Mouse (Mus musculus): Measurements from ENCODE around the gene Gemin7. TPM values are rescaled to one million over a fixed set of nuclear protein-coding genes. Genes with fewer than 3 reads are reported as not detected.
A peak's percentile ranks its signal among the peaks of the same experiment; 100 is the strongest.
"Not testable (repeated sequence)": the region's sequence is repeated elsewhere in the genome, so short reads cannot be mapped to it uniquely, and the experiment has no call there.

Gemin7 gene
- polyA plus RNA-seq (2016; fragmentation: Nextera tagmentation; extraction: Ambion mirVana): 177 TPM in 2 replicates

DNA sequence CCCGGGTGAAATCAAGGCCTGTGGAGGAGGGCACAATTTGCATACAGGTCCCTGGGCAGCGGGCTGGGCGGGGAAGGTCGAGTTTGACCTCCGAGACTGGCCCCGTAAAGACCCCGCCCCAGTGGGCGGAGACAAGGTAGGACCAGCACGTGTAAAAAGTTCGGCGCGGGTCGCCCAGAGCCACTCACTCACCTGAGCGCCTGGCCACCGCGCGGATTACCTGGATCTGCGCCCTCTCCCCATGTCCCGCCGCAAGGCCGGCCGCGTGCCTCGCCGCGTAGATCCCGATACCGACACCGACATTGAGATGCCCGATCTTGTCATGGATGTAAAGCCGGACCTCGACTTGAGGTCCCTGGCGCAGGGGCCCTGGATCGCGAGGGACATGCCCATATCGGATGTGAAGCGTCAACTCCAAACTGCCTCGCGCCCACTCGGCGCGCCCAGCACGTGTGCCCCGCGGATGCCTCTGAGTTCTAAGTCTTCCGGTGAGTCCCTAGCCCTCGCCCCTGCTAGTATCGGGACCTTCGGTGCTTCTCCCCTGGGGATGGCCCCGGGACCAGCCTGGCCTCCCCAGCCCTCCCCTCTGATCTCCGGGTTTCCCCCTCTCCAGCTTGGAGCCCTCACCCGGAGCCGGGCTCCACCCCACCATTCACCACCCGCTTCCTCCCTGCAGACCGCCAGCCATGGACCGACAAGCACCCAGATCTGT, at the start of gene Gemin7, which contains the start of gene Zfp296:
TSS of gene Gemin7 (minus strand) at position 455 of the 712 bp plus-strand sequence.
TSS of gene Zfp296 (plus strand) at position 147 of the 712 bp plus-strand sequence.
- Histone ChIP-seq H3K4me3 (peak within 1 kb of the TSS; percentile 50), H3K9me3 (replicated peaks) (no peaks in the 10 kb centered on the region), H3K27ac (replicated peaks) (no peak within 1 kb of the TSS), H3K27me3 (ENCODE audit: low read depth, poor library complexity, severe bottlenecking) (peaks cover 69% of the 10 kb centered on the region), H3K4me1 (peaks cover 28% of the 10 kb centered on the region), H3K36me3 (peaks cover 29% of the 10 kb centered on the region)
- peak; percentile 32 for DNase-seq (ENCODE audit: low spot score)
- 2% methylated on average over 56 of the region's 56 CpGs for WGBS

DNA sequence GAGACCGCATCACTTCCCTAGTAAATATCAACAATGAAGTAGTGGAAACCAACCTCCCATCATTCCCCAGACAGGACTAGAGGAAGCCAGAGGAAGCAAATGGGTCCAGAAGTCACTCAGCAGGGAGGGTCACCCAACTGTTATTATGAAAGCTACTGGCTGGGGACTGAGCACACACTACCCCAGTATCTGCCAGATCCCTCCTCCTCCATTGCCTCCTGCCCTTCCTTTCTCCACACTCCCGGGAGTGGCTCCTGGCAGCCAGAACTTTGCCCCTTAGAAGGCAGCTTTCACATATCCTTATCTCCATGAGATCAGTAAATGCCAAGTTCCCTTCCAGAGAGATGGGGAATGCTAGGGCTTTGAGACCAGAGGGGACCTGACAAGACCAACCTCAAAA, 46.0 kb upstream of the Gemin7 start:
- Histone ChIP-seq H3K27me3 (ENCODE audit: low read depth, poor library complexity, severe bottlenecking) (peaks cover 14% of the 10 kb centered on the region), H3K4me1 (peaks cover 11% of the 10 kb centered on the region), H3K27ac (replicated peaks) (no peak overlapping the region), H3K4me3 (no peak overlapping the region), H3K9me3 (replicated peaks) (no peaks in the 10 kb centered on the region), H3K36me3 (no peaks in the 10 kb centered on the region)
- no peak for DNase-seq (ENCODE audit: low spot score)
- 79% methylated on average over 2 of the region's 2 CpGs for WGBS

DNA sequence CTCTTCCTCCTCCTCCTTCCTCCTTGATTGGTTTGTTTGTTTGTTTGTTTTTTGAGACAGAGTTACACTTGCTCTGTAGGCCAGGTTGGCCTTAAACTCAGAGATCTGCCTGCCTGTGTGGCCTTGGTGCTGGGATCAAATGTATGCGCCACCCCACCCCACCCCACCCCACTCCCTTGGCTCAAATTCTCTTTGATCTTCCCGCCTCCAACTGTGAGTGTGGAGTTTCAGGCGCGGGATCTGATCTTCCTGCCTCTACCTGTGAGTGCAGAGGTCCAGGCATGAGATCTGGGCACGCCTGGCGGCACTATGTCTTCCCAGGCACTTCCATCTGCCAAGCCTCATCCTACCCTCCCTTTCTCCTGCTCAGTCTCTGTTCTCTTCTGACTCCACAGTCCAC, 44.8 kb upstream of the Gemin7 start:
- no peaks in the 10 kb centered on the region for H3K9me3 ChIP-seq (replicated peaks)
- H3K27ac ChIP-seq (replicated peaks): no peak overlapping the region
- no peak overlapping the region for H3K4me3 ChIP-seq
- H3K36me3 ChIP-seq: no peaks in the 10 kb centered on the region
- 48% methylated on average over 6 of the region's 6 CpGs for WGBS
- H3K27me3 ChIP-seq (ENCODE audit: low read depth, poor library complexity, severe bottlenecking): peaks cover 14% of the 10 kb centered on the region
- H3K4me1 ChIP-seq: peaks cover 8% of the 10 kb centered on the region
- no peak for DNase-seq (ENCODE audit: low spot score)

DNA sequence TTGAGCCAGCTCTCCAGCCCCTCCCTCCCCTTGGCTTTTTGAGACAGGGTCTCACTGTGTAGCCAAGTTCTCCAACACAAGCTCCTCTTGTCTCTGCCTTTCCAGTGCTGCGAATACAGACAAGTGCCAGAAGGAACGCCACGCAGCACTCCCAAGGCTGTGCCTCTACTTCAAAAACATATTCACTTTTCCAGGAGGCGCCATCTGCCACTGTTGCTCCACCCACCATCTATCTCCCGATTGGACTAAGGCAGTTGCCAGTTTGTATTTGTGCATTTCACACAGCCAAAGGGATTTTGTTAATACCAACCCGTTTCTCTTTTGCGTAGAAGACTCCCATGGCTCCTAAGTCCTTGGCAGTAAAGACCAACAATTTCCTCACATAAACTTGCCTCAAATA, 43.4 kb upstream of the Gemin7 start:
- H3K36me3 ChIP-seq: no peaks in the 10 kb centered on the region
- WGBS: 92% methylated on average over 7 of the region's 7 CpGs
- no peak overlapping the region for H3K27ac ChIP-seq (replicated peaks)
- DNase-seq (ENCODE audit: low spot score): no peak
- no peaks in the 10 kb centered on the region for H3K9me3 ChIP-seq (replicated peaks)
- H3K4me3 ChIP-seq: no peak overlapping the region
- H3K4me1 ChIP-seq: peaks cover 8% of the 10 kb centered on the region
- peaks cover 14% of the 10 kb centered on the region for H3K27me3 ChIP-seq (ENCODE audit: low read depth, poor library complexity, severe bottlenecking)

DNA sequence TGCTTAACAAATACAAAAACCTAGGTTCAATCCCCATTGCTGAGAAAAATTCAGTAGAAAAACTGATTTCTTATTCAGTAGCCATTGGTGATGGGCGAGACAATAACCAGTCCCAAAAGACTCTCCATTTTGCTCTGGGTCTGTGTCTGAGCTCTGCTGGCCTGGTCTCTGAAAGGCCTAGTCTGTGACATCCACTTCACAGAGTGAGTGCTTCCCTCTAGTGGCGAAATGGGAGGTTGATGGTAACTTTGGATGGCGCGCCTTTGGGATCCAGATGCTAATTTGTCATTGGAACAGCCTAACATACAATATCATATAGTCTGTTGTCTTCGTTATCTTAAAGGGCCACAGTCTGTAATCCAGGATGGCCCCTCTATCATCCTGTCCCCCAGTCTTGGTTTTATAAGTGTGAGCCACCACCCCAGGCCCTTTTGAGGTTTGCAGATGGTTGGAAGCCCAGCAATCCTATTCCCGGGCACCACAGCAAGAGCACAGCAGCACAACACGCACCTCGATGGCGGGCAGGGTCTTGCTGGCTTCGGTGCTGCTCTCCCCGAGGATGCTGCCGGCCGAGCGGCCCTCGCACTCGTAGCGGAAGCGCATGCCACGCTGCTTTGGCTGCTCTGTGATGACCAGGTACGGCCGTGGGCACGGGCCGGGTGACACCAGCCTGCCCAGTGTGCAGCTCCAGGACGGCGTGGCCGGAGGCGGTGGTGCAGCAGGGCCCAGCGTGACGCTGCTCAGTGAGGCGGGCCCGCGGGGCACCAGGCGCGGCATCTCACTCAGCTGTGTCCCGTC, 41.8 kb upstream of the Gemin7 start:
- Histone ChIP-seq H3K36me3 (no peaks in the 10 kb centered on the region), H3K9me3 (replicated peaks) (no peaks in the 10 kb centered on the region), H3K4me1 (peaks cover 8% of the 10 kb centered on the region), H3K27ac (replicated peaks) (peak overlapping the region; percentile 64), H3K27me3 (ENCODE audit: low read depth, poor library complexity, severe bottlenecking) (peaks cover 14% of the 10 kb centered on the region), H3K4me3 (peak overlapping the region; percentile 48)
- peak; percentile 80 for DNase-seq (ENCODE audit: low spot score)
- WGBS: 7% methylated on average over 35 of the region's 35 CpGs

DNA sequence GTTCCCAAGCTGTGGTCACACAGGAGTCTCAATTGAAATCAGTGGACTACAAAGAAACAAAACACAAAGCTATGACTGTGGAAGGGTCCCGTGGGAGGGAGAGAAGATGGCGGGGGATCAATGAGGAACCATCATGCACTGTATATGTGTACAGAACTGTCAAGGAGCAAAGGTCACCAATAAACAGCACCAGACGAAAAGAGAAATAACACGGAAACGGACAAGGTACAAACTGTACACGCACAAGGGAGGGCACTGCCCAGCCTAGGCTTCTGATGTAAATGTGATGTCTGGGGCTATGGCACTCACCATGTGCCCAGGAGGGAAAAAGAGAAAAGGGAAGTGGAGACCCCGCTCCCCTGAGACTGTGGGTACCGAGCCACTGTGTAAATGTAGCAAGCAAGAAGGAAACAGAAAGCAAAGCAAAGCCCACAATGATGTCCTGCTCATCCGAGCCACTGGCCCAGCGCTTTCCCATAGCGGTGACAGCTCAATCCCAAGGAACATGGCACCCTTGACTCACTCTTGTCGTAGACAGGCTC, 37.7 kb upstream of the Gemin7 start:
- WGBS: 91% methylated on average over 12 of the region's 12 CpGs
- DNase-seq (ENCODE audit: low spot score): no peak

DNA sequence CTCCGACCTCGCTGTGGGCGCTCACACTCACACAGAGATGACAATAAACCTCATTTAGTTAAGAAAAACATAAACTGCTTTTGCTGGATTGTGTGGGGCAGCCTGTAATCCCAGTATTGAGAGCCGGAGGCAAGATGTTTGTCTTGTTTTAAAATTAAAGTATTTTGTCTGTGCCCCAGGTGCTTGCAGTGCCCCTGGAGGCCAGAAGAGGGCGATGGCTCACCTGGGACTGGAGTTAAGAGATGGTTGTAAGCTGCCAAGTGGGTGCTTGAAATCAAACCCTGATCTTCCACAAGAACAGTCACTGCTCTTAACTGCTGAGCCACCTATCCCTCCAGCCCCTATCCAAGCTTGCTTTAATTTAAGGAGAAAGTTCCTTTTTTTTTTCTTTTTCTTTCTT, 33.6 kb upstream of the Gemin7 start:
- Histone ChIP-seq H3K4me1 (no peaks in the 10 kb centered on the region), H3K36me3 (no peaks in the 10 kb centered on the region), H3K27ac (replicated peaks) (no peak overlapping the region), H3K9me3 (replicated peaks) (no peaks in the 10 kb centered on the region), H3K4me3 (no peak overlapping the region), H3K27me3 (ENCODE audit: low read depth, poor library complexity, severe bottlenecking) (no peaks in the 10 kb centered on the region)
- 79% methylated on average over 5 of the region's 5 CpGs for WGBS
- no peak for DNase-seq (ENCODE audit: low spot score)

More for the DNA sequence above, 37.7 kb upstream of the Gemin7 start:
- Histone ChIP-seq H3K4me1 (peaks cover 8% of the 10 kb centered on the region), H3K9me3 (replicated peaks) (no peaks in the 10 kb centered on the region), H3K36me3 (no peaks in the 10 kb centered on the region), H3K4me3 (no peak overlapping the region), H3K27me3 (ENCODE audit: low read depth, poor library complexity, severe bottlenecking) (peaks cover 10% of the 10 kb centered on the region), H3K27ac (replicated peaks) (no peak overlapping the region; the same call in 1 of the 2 replicates)

DNA sequence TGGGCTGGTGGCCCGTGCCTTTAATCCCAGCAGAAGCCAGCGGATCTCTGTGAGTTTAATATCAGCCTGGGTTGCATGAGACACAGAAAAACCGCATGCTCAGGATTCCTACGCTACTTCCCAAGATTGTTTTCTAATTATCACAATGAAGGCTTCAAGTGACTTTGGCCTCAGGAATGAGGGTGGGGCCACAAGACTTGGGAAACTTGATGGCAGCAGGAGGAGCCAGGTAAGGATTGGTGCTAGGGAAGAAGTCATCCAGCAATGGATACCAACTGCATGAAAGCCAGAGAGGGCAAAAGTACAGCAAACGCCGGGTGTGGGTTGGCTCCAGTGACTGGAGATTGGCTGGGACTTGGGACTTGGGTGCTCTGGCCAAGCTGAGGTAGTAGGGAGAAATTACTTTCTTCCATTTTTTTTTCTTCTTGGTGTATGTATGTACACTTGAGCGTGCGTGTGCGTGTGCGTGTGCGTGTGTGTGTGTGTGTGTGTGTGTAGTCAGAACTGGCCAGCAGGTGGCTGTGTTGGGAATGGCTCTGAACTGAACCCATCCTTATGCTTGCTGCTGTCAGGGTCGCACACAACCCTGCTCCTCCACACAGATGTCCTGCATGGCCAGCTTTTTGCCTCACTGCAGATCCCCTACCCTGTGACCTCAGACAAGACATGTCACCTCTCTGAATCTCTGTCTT, 32.4 kb upstream of the Gemin7 start:
- 88% methylated on average over 12 of the region's 12 CpGs for WGBS
- H3K27me3 ChIP-seq (ENCODE audit: low read depth, poor library complexity, severe bottlenecking): no peaks in the 10 kb centered on the region

DNA sequence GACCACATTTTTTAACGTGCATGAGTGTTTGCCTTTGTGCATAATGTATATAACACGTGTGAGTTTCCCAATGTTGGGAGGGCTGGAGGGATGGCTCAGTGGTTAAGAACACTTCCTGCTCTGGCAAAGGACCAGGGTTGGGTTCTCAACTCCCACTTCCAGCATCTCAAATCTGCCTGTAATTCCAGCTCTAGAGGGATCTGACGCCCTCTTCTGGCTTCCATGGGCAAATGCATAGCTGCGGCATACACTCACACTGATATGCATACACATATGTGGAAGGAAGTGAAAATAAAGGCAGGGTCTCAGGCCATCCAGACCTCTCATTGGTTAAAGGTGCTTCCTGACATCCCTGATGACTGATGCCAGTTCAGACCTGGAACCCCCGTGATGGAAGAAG, 29.9 kb upstream of the Gemin7 start:
- Histone ChIP-seq H3K36me3 (peaks cover 9% of the 10 kb centered on the region), H3K27me3 (ENCODE audit: low read depth, poor library complexity, severe bottlenecking) (no peaks in the 10 kb centered on the region), H3K27ac (replicated peaks) (no peak overlapping the region), H3K4me1 (peaks cover 18% of the 10 kb centered on the region), H3K9me3 (replicated peaks) (no peaks in the 10 kb centered on the region), H3K4me3 (no peak overlapping the region)
- 83% methylated on average over 5 of the region's 5 CpGs for WGBS
- DNase-seq (ENCODE audit: low spot score): no peak

More for the DNA sequence above, 32.4 kb upstream of the Gemin7 start:
- H3K4me3 ChIP-seq: no peak overlapping the region
- H3K36me3 ChIP-seq: no peaks in the 10 kb centered on the region
- no peak for DNase-seq (ENCODE audit: low spot score)
- H3K27ac ChIP-seq (replicated peaks): no peak overlapping the region
- no peaks in the 10 kb centered on the region for H3K9me3 ChIP-seq (replicated peaks)
- no peaks in the 10 kb centered on the region for H3K4me1 ChIP-seq

DNA sequence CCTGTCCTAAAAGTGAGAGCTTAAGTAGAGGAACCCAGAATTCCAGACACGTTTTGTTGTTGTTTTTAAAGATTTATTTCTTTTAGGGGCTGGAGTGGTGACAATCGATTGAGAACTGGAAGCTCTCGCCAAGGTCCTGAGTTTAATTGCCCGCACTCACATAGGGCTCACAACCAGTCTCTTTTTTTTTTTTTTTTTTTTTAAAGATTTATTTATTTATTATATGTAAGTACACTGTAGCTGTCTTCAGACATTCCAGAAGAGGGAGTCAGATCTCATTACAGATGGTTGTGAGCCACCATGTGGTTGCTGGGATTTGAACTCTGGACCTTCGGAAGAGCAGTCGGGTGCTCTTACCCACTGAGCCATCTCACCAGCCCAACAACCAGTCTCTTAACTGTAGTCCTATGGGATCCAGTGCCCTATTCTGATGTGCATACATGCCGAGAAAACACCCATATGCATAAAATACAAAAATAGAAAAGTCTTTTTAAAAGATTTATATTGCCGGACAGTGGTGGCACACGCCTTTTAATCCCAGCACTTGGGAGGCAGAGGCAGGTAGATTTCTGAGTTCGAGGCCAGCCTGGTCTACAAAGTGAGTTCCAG, 27.3 kb upstream of the Gemin7 start:
- peaks cover 32% of the 10 kb centered on the region for H3K4me1 ChIP-seq
- peak overlapping the region; percentile 95 for H3K27ac ChIP-seq (replicated peaks)
- WGBS: 64% methylated on average over 10 of the region's 10 CpGs
- peak overlapping the region; percentile 100 for H3K4me3 ChIP-seq
- not testable (repeated sequence) for H3K9me3 ChIP-seq (replicated peaks); DNase-seq (ENCODE audit: low spot score); H3K27me3 ChIP-seq (ENCODE audit: low read depth, poor library complexity, severe bottlenecking)
- H3K36me3 ChIP-seq: peaks cover 33% of the 10 kb centered on the region

DNA sequence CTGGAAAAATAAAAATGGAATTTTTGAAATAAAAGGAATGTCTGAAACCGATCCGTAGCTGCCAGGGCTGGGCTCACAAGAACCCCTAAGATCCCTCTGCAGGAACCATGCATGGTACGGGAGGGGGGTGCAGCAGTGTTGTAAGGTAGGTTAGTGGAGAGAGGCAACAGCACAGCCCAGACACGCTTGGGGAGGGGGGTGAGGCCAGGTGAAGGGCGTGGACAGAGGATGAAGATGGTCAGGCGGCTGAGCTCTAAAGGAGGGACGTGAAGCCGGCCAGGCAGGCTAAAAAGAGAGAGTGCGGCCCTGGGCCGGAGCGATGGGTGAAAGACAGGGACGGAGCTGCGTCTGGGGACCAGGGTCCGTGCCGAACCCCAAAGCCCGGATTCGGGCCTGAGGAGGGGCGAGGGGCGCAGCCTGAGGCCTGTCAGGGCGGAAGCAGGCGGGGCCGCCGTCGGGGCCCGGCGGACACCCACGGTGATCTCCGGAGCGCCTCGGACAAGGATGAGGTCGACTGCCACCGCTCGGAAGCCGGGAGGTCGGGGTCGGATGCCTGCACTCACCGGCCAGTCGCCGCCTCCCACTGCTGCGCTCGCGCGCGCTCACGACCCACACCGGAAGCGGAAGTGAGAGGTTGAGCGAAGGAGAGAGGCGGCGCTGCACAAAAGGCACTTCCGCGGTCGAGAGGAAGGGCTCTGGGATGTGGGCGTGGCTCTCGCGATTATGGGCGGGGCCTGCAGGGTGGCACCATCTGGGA, 26.6 kb upstream of the Gemin7 start, which contains the start of gene Clasrp:
TSS of gene Clasrp (minus strand) at position 638 of the 757 bp plus-strand sequence.
- H3K36me3 ChIP-seq: peaks cover 40% of the 10 kb centered on the region
- peak; percentile 95 for DNase-seq (ENCODE audit: low spot score)
- H3K4me1 ChIP-seq: peaks cover 32% of the 10 kb centered on the region
- H3K4me3 ChIP-seq: peak within 1 kb of the TSS; percentile 100
- H3K27me3 ChIP-seq (ENCODE audit: low read depth, poor library complexity, severe bottlenecking): no peaks in the 10 kb centered on the region
- H3K27ac ChIP-seq (replicated peaks): peak within 1 kb of the TSS; percentile 95
- 1% methylated on average over 57 of the region's 57 CpGs for WGBS
- no peaks in the 10 kb centered on the region for H3K9me3 ChIP-seq (replicated peaks)
